Mouse (Mus musculus): ENCODE measurements at regions not wholly inside any gene's neighbourhood (a gene's known extent, or its start where the extent isn't known, plus 50 kb on each side); places are given as distances from the start of the nearest gene placed in this dataset.

- DNase-seq, result peak in 1 of 2 experiments; percentile 2
Measured at GRCm38 (mm10) chr12:77526581-77526980, 288.7 kb downstream of the Fut8 start.

GRCm38 (mm10) chr12:77527499-77527898 lies 289.6 kb downstream of the Fut8 start:
- DNase-seq, result peak; percentile 76 to 86

- peak; percentile 94 to 97 for DNase-seq
Measured at GRCm38 (mm10) chr12:77527953-77528865, 290.3 kb downstream of the Fut8 start.

GRCm38 (mm10) chr12:77528868-77529271 lies 290.9 kb downstream of the Fut8 start:
- DNase-seq, result peak; percentile 62 to 66

- DNase-seq, result peak in 1 of 2 experiments; percentile 41
Measured at GRCm38 (mm10) chr12:77529414-77529813, 291.5 kb downstream of the Fut8 start.

- DNase-seq, result peak in 1 of 2 experiments; percentile 4
Measured at GRCm38 (mm10) chr12:77529955-77530354, 292.0 kb downstream of the Fut8 start.

- peak in 1 of 2 experiments; percentile 61 for DNase-seq
Measured at GRCm38 (mm10) chr12:77531294-77531693, 293.4 kb downstream of the Fut8 start.

- DNase-seq, result no peak
Measured at GRCm38 (mm10) chr12:77532547-77532946, 294.6 kb downstream of the Fut8 start.

- DNase-seq, result peak in 1 of 2 experiments; percentile 4
Measured at GRCm38 (mm10) chr12:77533606-77534005, 295.7 kb downstream of the Fut8 start.

- peak in 1 of 2 experiments; percentile 13 for DNase-seq
Measured at GRCm38 (mm10) chr12:77534079-77534478, 296.2 kb downstream of the Fut8 start.

- no peak for DNase-seq
Measured at GRCm38 (mm10) chr12:77535147-77535546, 297.2 kb downstream of the Fut8 start.

- DNase-seq, result no peak
Measured at GRCm38 (mm10) chr12:77537139-77537848, 299.4 kb downstream of the Fut8 start.

- peak in 1 of 2 experiments; percentile 2 for DNase-seq
Measured at GRCm38 (mm10) chr12:77539661-77540431, 301.9 kb downstream of the Fut8 start.

GRCm38 (mm10) chr12:77541051-77541765 lies 303.3 kb downstream of the Fut8 start:
- peak in 1 of 2 experiments; percentile 2 for DNase-seq

GRCm38 (mm10) chr12:77541826-77542225 lies 303.9 kb downstream of the Fut8 start:
- DNase-seq, result no peak

GRCm38 (mm10) chr12:77543651-77544050 lies 305.7 kb downstream of the Fut8 start:
- DNase-seq, result peak in 1 of 2 experiments; percentile 1

GRCm38 (mm10) chr12:77546165-77546564 lies 308.2 kb downstream of the Fut8 start:
- DNase-seq, result peak; percentile 56 to 68

GRCm38 (mm10) chr12:77568286-77568685 lies 330.4 kb downstream of the Fut8 start:
- DNase-seq, result peak; percentile 80 to 84

GRCm38 (mm10) chr12:77570501-77570900 lies 332.6 kb downstream of the Fut8 start:
- peak; percentile 44 to 46 for DNase-seq

GRCm38 (mm10) chr12:77571071-77571470 lies 333.1 kb downstream of the Fut8 start:
- no peak for DNase-seq

GRCm38 (mm10) chr12:77575046-77575445 lies 337.1 kb downstream of the Fut8 start:
- no peak for DNase-seq

- DNase-seq, result no peak
Measured at GRCm38 (mm10) chr12:77588297-77588696, 350.4 kb downstream of the Fut8 start.
